Mouse (Mus musculus) spleen, adult 18-20 months (tissue): ENCODE measurements around the gene Il15.

Experiments
- DNase-seq, 2 experiments: peaks; one replicate each; pipeline ENCODE4 v3.0.0; 2022; ENCODE audit warnings: mixed read lengths in 2 of 2

Gene Il15

GRCm38 (mm10) chr8:82402686-82403330, at the start of gene Il15:
Gene Il15 (minus strand): TSS chr8:82403222.
- DNase-seq, result peak; percentile 41 to 47

- no peak for DNase-seq
Measured at GRCm38 (mm10) chr8:82444897-82445296, 41.9 kb upstream of the Il15 start.

GRCm38 (mm10) chr8:82416587-82417340, 13.7 kb upstream of the Il15 start:
- DNase-seq, result no peak

GRCm38 (mm10) chr8:82415485-82415884, 12.5 kb upstream of the Il15 start:
- DNase-seq, result no peak

DNA sequence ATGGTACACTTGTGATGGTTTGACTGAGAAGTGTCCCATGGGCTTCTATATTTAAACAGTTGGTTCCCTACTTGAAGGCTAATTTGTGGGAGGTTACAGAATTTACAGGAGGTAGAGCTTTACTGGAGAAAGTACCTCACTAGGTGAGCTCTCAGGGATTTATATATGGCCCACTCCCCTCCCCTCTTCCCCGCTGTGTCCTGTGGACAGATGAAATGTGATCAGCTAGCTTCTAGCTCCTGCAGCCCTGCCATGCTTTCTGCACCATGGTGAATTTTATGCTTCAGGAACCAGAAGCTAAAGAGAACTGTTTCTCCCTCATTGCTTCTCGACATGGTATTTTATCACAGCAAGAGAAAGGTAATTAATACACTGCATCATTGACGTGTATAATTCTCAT, 7.1 kb upstream of the Il15 start:
- DNase-seq, result no peak

DNA sequence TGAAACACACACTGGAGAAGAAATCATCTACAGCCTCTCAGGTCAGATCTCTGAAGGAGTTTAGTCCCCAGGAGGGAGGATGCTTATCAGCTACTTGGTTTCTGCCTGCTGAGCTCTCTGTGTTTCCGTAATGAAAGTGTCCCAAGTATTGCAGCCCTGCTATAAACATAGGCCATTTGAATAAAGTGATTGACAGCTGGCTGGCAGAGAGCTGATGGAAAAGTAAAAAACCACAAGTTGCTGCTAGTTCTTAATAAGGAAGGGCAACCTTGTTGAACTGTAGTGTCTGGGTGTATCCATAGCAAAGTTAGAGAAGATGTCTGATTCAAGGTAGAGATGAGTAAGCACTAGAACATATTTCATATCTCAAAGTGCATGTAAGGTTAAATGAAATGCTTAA, 4.0 kb upstream of the Il15 start:
- no peak for DNase-seq

DNA sequence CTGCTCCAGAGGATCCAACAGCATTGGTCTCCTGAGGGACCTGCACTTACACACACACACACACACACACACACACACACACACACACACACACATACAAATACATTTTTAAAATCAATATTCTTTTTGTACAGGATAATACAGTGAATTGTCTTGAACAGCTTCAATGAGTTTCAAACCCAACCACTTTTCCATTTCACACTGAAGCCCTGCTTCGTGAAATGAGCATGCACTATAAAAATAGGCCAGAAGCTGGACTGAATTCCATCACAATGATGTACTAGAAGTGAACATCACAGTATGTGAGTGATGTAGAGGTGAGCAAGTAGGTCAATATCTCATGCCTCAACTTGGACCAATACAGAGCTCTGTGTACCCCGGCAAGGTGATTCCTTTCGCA, 1.0 kb upstream of the Il15 start:
- DNase-seq, result no peak

- DNase-seq, result peak in 1 of 2 experiments; percentile 31
Measured at GRCm38 (mm10) chr8:82402261-82402685, 749 bp downstream of the Il15 start.

DNA sequence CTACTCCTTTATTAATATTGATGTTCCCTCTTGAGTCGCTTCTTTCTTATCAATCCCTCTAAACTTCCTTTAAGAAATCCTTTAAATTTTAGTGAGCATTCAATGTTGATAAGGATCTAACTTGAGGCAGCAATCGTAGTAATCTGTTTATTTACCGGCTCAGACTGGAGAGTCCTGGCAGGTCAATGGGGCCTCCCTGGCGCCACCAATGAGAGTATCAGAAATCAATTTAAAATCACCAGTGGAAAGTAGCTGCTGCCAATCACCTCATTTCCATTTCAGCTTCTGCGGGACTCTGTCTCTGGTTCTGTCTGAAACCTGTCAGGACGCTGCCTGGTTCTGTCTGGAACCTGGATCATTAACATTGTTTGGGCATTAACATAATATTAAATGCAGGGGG, 1.5 kb downstream of the Il15 start:
- DNase-seq, result no peak

DNA sequence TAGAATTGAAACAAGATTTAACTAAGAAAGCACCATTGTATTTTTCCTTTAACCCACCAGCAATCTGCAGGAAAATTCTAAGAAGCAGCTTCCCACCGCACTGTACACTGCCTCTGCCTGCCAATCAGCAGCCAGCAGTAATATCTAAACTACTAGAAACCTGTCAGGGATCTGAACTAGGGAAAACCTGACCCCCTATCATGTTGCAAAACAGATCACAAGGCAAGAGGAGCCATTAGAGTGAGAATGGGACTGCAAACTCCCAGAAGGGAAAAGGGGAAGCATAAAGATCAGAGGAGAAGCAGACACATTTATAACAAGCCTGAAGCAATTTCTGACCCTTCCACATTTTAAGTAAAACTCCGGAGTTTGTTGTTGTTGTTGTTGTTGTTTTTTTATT, 2.0 kb downstream of the Il15 start:
- DNase-seq, result no peak

DNA sequence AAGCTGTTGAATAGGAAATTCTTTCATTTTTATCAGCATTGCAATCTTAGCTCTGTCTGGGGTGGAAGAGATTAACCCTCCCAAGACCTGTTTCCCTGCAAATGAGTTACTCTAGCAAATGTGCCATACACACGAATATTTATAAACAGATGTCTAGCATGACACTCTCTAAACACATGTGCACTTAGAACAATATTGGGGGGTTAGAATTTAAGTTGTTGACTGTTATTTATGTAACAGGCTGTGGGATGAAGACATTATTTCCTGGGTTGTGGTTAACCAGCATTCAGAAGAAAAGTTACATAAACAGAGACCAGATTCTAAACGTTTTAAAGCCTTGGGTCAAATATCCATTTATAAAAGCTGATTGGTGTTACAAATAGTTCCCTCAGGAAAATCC, 2.6 kb downstream of the Il15 start:
- DNase-seq, result no peak

DNA sequence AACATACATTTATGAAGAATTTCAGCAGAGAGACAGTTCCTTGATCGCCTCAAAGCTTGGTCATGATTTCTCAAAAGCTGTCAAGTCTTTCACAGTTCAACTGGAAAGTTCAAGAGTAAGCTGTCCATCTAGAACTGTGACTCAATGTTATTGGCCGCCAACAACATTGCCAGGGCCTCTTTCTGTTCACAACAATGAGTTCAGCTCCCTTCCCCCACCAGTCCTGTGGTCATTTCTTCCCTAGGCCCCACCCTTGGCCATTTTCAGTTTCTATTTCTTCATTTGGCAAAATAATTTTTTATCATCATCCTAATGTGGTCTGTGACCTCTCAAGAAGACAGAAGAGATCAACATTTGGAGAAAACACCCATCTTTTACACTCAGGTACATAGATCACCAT, 4.5 kb downstream of the Il15 start:
- no peak for DNase-seq

GRCm38 (mm10) chr8:82391258-82391657, 11.8 kb downstream of the Il15 start:
- DNase-seq, result no peak

- DNase-seq, result no peak
Measured at GRCm38 (mm10) chr8:82388356-82388902, 14.6 kb downstream of the Il15 start.

DNA sequence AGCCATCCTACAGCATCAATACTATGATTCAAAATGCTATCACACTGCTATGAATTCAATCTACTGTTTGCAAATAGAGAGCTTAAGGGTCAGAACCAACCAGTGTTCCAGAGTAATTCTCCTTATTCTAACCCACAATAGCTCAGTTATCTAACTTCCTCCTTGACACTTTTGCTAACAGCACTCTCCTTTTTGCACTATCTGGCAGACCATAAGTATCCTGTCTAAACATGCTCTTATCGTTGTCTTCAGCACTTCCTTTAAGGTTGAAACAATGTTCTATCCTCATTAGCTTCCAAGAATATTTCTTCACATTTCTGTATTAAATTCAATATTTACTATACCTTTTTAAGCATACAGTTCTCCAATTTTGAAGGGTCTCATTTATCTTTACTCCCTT, 15.4 kb downstream of the Il15 start:
- DNase-seq, result no peak

GRCm38 (mm10) chr8:82385867-82386266, 17.2 kb downstream of the Il15 start:
- no peak for DNase-seq

GRCm38 (mm10) chr8:82384458-82385234, 18.4 kb downstream of the Il15 start:
- DNase-seq, result no peak

- no peak for DNase-seq
Measured at GRCm38 (mm10) chr8:82383346-82383745, 19.7 kb downstream of the Il15 start.

- DNase-seq, result no peak
Measured at GRCm38 (mm10) chr8:82382316-82382715, 20.7 kb downstream of the Il15 start.

DNA sequence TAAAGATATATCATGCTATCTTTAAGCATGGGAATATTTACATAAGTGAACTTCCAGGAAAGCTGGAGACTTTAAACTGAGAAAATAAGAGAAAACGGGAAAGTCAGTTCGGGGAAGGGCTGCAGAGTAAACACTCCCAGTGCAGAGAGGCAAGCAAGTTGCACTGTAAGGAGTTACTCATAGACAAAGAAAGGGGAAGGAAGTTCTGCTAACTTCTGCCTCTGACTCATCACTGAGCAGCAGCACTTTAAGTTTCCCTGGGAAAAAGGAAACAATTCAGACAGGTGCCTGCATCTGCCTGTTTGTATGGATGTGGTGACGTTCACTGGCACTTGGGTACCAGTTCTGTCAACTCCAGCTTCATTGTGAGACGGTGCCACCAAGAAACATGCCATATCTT, 28.6 kb downstream of the Il15 start:
- no peak for DNase-seq

DNA sequence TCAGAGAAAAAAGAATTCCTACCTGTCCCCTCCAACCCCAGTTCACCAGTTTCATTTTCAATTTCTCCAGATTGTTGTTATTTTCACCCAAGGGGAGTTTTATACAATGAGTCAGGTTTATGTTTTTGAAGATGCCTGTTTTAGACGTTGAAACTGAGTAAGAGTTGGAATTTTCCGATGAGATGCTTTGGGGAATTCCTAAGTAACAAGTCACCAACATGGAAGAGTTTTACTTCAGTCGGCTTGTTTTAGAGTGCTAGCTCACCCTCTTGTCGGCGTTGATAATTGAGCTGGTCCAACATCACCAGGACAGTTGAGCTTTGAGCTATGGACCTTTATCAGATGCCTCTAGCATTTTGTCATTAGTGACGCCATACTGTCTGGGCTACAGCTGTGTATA, 30.2 kb downstream of the Il15 start:
- DNase-seq, result no peak

- DNase-seq, result no peak
Measured at GRCm38 (mm10) chr8:82370657-82371056, 32.4 kb downstream of the Il15 start.

GRCm38 (mm10) chr8:82361061-82361460, 42.0 kb downstream of the Il15 start:
- DNase-seq, result no peak

DNA sequence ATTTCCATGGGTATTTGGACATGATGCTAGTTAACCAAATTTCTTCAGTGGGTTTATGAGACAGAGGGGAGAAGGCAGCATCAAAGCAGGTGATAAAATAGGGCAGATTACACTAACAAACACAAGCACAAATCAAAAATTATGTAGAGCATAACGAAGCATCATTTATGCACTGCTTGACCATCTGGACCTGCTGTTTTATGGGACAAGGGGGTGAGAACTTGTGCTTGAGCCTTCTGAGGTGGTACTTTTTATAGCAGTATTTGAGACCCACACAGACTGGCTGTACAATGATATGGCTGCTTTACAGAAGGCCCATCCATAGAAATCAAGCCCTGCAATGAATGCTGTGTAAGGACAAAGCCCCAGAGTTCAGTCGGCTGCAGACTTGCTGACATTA, 46.9 kb downstream of the Il15 start:
- no peak for DNase-seq
